Mouse (Mus musculus) heart, embryonic 12.5 days (tissue): ENCODE measurements at regions not wholly inside any gene's neighbourhood (a gene's known extent, or its start where the extent isn't known, plus 50 kb on each side); places are given as distances from the start of the nearest gene placed in this dataset.
A peak's percentile ranks its signal among the peaks of the same experiment; 100 is the strongest.

Experiments
- ATAC-seq: fragments of 200-750 bp; cut with Nextera tagmentation; 2 replicates; pipeline ENCODE4 v1.8.0; 2017; ENCODE audit warnings: moderate TSS enrichment, moderate library complexity; ENCODE audit not compliant: insufficient number of reproducible peaks, low FRiP score
- H3K27ac ChIP-seq: fragments of 300-500 bp; sonication (generic); 2 replicates; pipeline ENCODE4 v1.5.1; 2016; ENCODE audit warnings: mild to moderate bottlenecking, moderate library complexity; ENCODE audit not compliant: poor library complexity, severe bottlenecking
- H3K27me3 ChIP-seq: fragments of 300-500 bp; sonication (generic); replicated peaks from 2 replicates; pipeline ENCODE4 v1.6.1; 2016; ENCODE audit warnings: mild to moderate bottlenecking, moderate library complexity
- H3K36me3 ChIP-seq: fragments of 300-500 bp; sonication (generic); 2 replicates; pipeline ENCODE4 v1.6.1; 2016; ENCODE audit warnings: mild to moderate bottlenecking, moderate library complexity
- H3K4me1 ChIP-seq: fragments of 300-500 bp; sonication (generic); replicated peaks from 2 replicates; pipeline ENCODE4 v1.6.1; 2016; ENCODE audit warnings: mild to moderate bottlenecking
- H3K4me2 ChIP-seq: fragments of 300-500 bp; sonication (generic); 2 replicates; pipeline ENCODE4 v1.6.1; 2016; ENCODE audit warnings: mild to moderate bottlenecking, moderate library complexity
- H3K4me3 ChIP-seq: fragments of 300-500 bp; sonication (generic); 2 replicates; pipeline ENCODE4 v1.5.1; 2016; ENCODE audit warnings: mild to moderate bottlenecking
- H3K9ac ChIP-seq: fragments of 300-500 bp; sonication (generic); 2 replicates; pipeline ENCODE4 v1.6.1; 2016; ENCODE audit warnings: mild to moderate bottlenecking, moderate library complexity
- H3K9me3 ChIP-seq: fragments of 300-500 bp; sonication (generic); replicated peaks from 2 replicates; pipeline ENCODE4 v1.6.1; 2016; ENCODE audit warnings: mild to moderate bottlenecking, moderate library complexity
- WGBS: fragments of 180-500 bp; shearing (Covaris S2); methylation state at CpG from one replicate; pipeline ENCODE4 v1.1.7; 2016; 5-methylcytosine and 5-hydroxymethylcytosine counted together

GRCm38 (mm10) chr1:13424524-13424923, 2010.6 kb downstream of the A830018L16Rik start:
- no peak overlapping the region for H3K27ac ChIP-seq
- H3K9me3 ChIP-seq = no peaks in the 10 kb centered on the region
- H3K4me3 ChIP-seq = no peak overlapping the region
- H3K27me3 ChIP-seq = no peaks in the 10 kb centered on the region
- peaks cover 5% of the 10 kb centered on the region; the same call in 1 of the 2 replicates for H3K4me1 ChIP-seq
- H3K9ac ChIP-seq = no peak overlapping the region
- H3K36me3 ChIP-seq = no peaks in the 10 kb centered on the region
- no peak for ATAC-seq
- no peak overlapping the region for H3K4me2 ChIP-seq

GRCm38 (mm10) chr1:13425601-13426327, 2011.9 kb downstream of the A830018L16Rik start:
- Histone ChIP-seq H3K27ac (no peak overlapping the region), H3K9me3 (no peaks in the 10 kb centered on the region), H3K4me3 (peak overlapping the region; percentile 53), H3K9ac (peak overlapping the region; percentile 56), H3K4me2 (peak overlapping the region; percentile 77), H3K27me3 (no peaks in the 10 kb centered on the region), H3K36me3 (no peaks in the 10 kb centered on the region), H3K4me1 (peaks cover 5% of the 10 kb centered on the region; the same call in 1 of the 2 replicates)
- no peak for ATAC-seq
- 28% methylated on average over 9 of the region's 9 CpGs for WGBS

GRCm38 (mm10) chr1:13426328-13427067, 2012.6 kb downstream of the A830018L16Rik start:
- no peak overlapping the region; the same call in 1 of the 2 replicates for H3K27ac ChIP-seq
- no peaks in the 10 kb centered on the region for H3K36me3 ChIP-seq

GRCm38 (mm10) chr1:13427068-13427434, 2013.1 kb downstream of the A830018L16Rik start:
- Histone ChIP-seq H3K9ac (peak overlapping the region; percentile 56; the same call in 1 of the 2 replicates), H3K4me2 (peak overlapping the region; percentile 77), H3K27ac (no peak overlapping the region), H3K4me3 (peak overlapping the region; percentile 53), H3K36me3 (no peaks in the 10 kb centered on the region), H3K4me1 (peaks cover 5% of the 10 kb centered on the region; the same call in 1 of the 2 replicates), H3K27me3 (no peaks in the 10 kb centered on the region), H3K9me3 (no peaks in the 10 kb centered on the region)
- ATAC-seq = no peak
- WGBS = 57% methylated on average over 5 of the region's 5 CpGs

More at GRCm38 (mm10) chr1:13426328-13427067, 2012.6 kb downstream of the A830018L16Rik start:
- H3K4me1 ChIP-seq = peaks cover 5% of the 10 kb centered on the region; the same call in 1 of the 2 replicates
- H3K9me3 ChIP-seq = no peaks in the 10 kb centered on the region
- H3K27me3 ChIP-seq = no peaks in the 10 kb centered on the region
- peak; percentile 83 for ATAC-seq
- WGBS = 3% methylated on average over 30 of the region's 30 CpGs
- H3K9ac ChIP-seq = peak overlapping the region; percentile 56
- H3K4me2 ChIP-seq = peak overlapping the region; percentile 77
- H3K4me3 ChIP-seq = peak overlapping the region; percentile 53

GRCm38 (mm10) chr1:13427501-13428207, 2013.7 kb downstream of the A830018L16Rik start:
- Histone ChIP-seq H3K9ac (no peak overlapping the region), H3K27ac (no peak overlapping the region), H3K36me3 (no peaks in the 10 kb centered on the region), H3K27me3 (no peaks in the 10 kb centered on the region), H3K4me2 (no peak overlapping the region), H3K9me3 (no peaks in the 10 kb centered on the region), H3K4me1 (peaks cover 5% of the 10 kb centered on the region; the same call in 1 of the 2 replicates), H3K4me3 (no peak overlapping the region)
- WGBS = 60% methylated on average over 11 of the region's 11 CpGs
- ATAC-seq = no peak

GRCm38 (mm10) chr1:13437747-13438394, 2024.0 kb downstream of the A830018L16Rik start:
- Histone ChIP-seq H3K27me3 (no peaks in the 10 kb centered on the region), H3K27ac (no peak overlapping the region), H3K9me3 (no peaks in the 10 kb centered on the region), H3K4me2 (no peak overlapping the region), H3K9ac (no peak overlapping the region), H3K36me3 (no peaks in the 10 kb centered on the region), H3K4me3 (no peak overlapping the region), H3K4me1 (no peaks in the 10 kb centered on the region)
- no peak for ATAC-seq
- WGBS = 72% methylated on average over 6 of the region's 6 CpGs

GRCm38 (mm10) chr1:13442366-13442765, 2028.5 kb downstream of the A830018L16Rik start:
- no peak overlapping the region for H3K9ac ChIP-seq
- H3K27me3 ChIP-seq = no peaks in the 10 kb centered on the region
- H3K36me3 ChIP-seq = no peaks in the 10 kb centered on the region
- no peaks in the 10 kb centered on the region; the same call in 1 of the 2 replicates for H3K9me3 ChIP-seq
- no peak overlapping the region for H3K27ac ChIP-seq
- no peak for ATAC-seq
- H3K4me1 ChIP-seq = no peaks in the 10 kb centered on the region
- no peak overlapping the region for H3K4me3 ChIP-seq
- H3K4me2 ChIP-seq = no peak overlapping the region
- WGBS = 71% methylated on average over 6 of the region's 6 CpGs

GRCm38 (mm10) chr1:13454534-13454933, 2040.6 kb downstream of the A830018L16Rik start:
- Histone ChIP-seq H3K4me1 (no peaks in the 10 kb centered on the region), H3K9me3 (peaks cover 7% of the 10 kb centered on the region), H3K36me3 (no peaks in the 10 kb centered on the region), H3K9ac (no peak overlapping the region), H3K27me3 (no peaks in the 10 kb centered on the region), H3K4me2 (no peak overlapping the region), H3K27ac (no peak overlapping the region), H3K4me3 (no peak overlapping the region)
- WGBS = 58% methylated on average over 2 of the region's 2 CpGs
- ATAC-seq = no peak

GRCm38 (mm10) chr1:13455572-13455971, 2041.7 kb downstream of the A830018L16Rik start:
- 76% methylated on average over 3 of the region's 3 CpGs for WGBS
- Histone ChIP-seq H3K27me3 (no peaks in the 10 kb centered on the region), H3K9me3 (peaks cover 14% of the 10 kb centered on the region), H3K9ac (no peak overlapping the region), H3K27ac (no peak overlapping the region), H3K36me3 (no peaks in the 10 kb centered on the region), H3K4me3 (no peak overlapping the region), H3K4me1 (no peaks in the 10 kb centered on the region), H3K4me2 (no peak overlapping the region)
- ATAC-seq = no peak

GRCm38 (mm10) chr1:13464311-13464710, 2050.4 kb downstream of the A830018L16Rik start:
- no peak overlapping the region for H3K9ac ChIP-seq
- no peaks in the 10 kb centered on the region for H3K4me1 ChIP-seq
- ATAC-seq = no peak
- no peak overlapping the region for H3K4me2 ChIP-seq
- no peaks in the 10 kb centered on the region for H3K27me3 ChIP-seq
- WGBS = 88% methylated on average over 1 of the region's 1 CpGs
- no peak overlapping the region for H3K4me3 ChIP-seq
- H3K27ac ChIP-seq = no peak overlapping the region
- H3K9me3 ChIP-seq = peaks cover 20% of the 10 kb centered on the region
- H3K36me3 ChIP-seq = no peaks in the 10 kb centered on the region
